Mouse (Mus musculus): ENCODE measurements around the gene Mrgpra6. TPM values are rescaled to one million over a fixed set of nuclear protein-coding genes. Genes with fewer than 3 reads are reported as not detected.

Gene Mrgpra6
- polyA plus RNA-seq, 1 experiment from 2014 or later: not detected

GRCm38 (mm10) chr7:47148298-47148697 lies 56.4 kb downstream of the Mrgpra6 start:
- Histone ChIP-seq H3K36me3 (no peaks in the 10 kb centered on the region), H3K9ac (no peak overlapping the region), H3K27me3 (replicated peaks) (0 out of 2 replicates have a peak, but pooled peaks cover 11% of the 10 kb centered on the region), H3K9me3 (no peaks in the 10 kb centered on the region), H3K27ac (replicated peaks) (no peak overlapping the region), H3K4me3 (no peak overlapping the region), H3K4me1 (no peaks in the 10 kb centered on the region), H3K4me2 (no peak overlapping the region)
- 70% methylated on average over 7 of the region's 7 CpGs for WGBS
- ATAC-seq (ENCODE audit: extremely low read depth, insufficient number of reproducible peaks, low FRiP score, low TSS enrichment): no peak

- Histone ChIP-seq H3K27me3 (replicated peaks) (0 out of 2 replicates have a peak, but pooled peaks cover 2% of the 10 kb centered on the region), H3K27ac (replicated peaks) (no peak overlapping the region), H3K36me3 (no peaks in the 10 kb centered on the region), H3K4me2 (no peak overlapping the region), H3K4me3 (no peak overlapping the region), H3K4me1 (no peaks in the 10 kb centered on the region), H3K9me3 (no peaks in the 10 kb centered on the region), H3K9ac (no peak overlapping the region)
- WGBS: 54% methylated on average over 12 of the region's 12 CpGs
- ATAC-seq (ENCODE audit: extremely low read depth, insufficient number of reproducible peaks, low FRiP score, low TSS enrichment): no peak
These were observed 58.5 kb downstream of the Mrgpra6 start for GRCm38 (mm10) chr7:47146034-47146812.

GRCm38 (mm10) chr7:47144299-47144698 lies 60.4 kb downstream of the Mrgpra6 start:
- ATAC-seq (ENCODE audit: extremely low read depth, insufficient number of reproducible peaks, low FRiP score, low TSS enrichment): no peak
- no peak overlapping the region for H3K27ac ChIP-seq (replicated peaks)
- no peaks in the 10 kb centered on the region for H3K4me1 ChIP-seq
- H3K27me3 ChIP-seq (replicated peaks): no peaks in the 10 kb centered on the region
- no peak overlapping the region for H3K4me3 ChIP-seq
- no peak overlapping the region for H3K4me2 ChIP-seq
- no peak overlapping the region for H3K9ac ChIP-seq
- 33% methylated on average over 6 of the region's 6 CpGs for WGBS
- no peaks in the 10 kb centered on the region for H3K36me3 ChIP-seq
- H3K9me3 ChIP-seq: no peaks in the 10 kb centered on the region

GRCm38 (mm10) chr7:47139823-47140325 lies 64.8 kb downstream of the Mrgpra6 start:
- H3K4me1 ChIP-seq: no peaks in the 10 kb centered on the region
- H3K9ac ChIP-seq: no peak overlapping the region

More at GRCm38 (mm10) chr7:47139823-47140325, 64.8 kb downstream of the Mrgpra6 start:
- no peaks in the 10 kb centered on the region for H3K36me3 ChIP-seq
- no peak overlapping the region for H3K27ac ChIP-seq (replicated peaks)
- WGBS: 70% methylated on average over 8 of the region's 8 CpGs
- peaks cover 18% of the 10 kb centered on the region for H3K27me3 ChIP-seq (replicated peaks)
- no peak overlapping the region for H3K4me3 ChIP-seq
- H3K4me2 ChIP-seq: no peak overlapping the region
- no peaks in the 10 kb centered on the region for H3K9me3 ChIP-seq
- ATAC-seq (ENCODE audit: extremely low read depth, insufficient number of reproducible peaks, low FRiP score, low TSS enrichment): no peak

Other genes with a start within 250 kb of the Mrgpra6 start
- gene Uevld, start 246.4 kb downstream of the Mrgpra6 start, polyA plus RNA-seq (2015; fragmentation: Nextera tagmentation; extraction: Ambion mirVana): 7.5 and 8.0 TPM in 2 replicates
- not detected in 2 replicates for gene Gm9999, start 221.3 kb downstream of the Mrgpra6 start, polyA plus RNA-seq (2015; fragmentation: Nextera tagmentation; extraction: Ambion mirVana)
- 13.1 and 13.4 TPM in 2 replicates for gene Spty2d1, start 196.5 kb downstream of the Mrgpra6 start, polyA plus RNA-seq (2015; fragmentation: Nextera tagmentation; extraction: Ambion mirVana)
- gene Tmem86a, start 154.3 kb downstream of the Mrgpra6 start, polyA plus RNA-seq (2015; fragmentation: Nextera tagmentation; extraction: Ambion mirVana): 22.5 and 25.1 TPM in 2 replicates
- 0.12 and 0.29 TPM in 2 replicates for gene Ptpn5, start 71.2 kb downstream of the Mrgpra6 start, polyA plus RNA-seq (2015; fragmentation: Nextera tagmentation; extraction: Ambion mirVana)
- not detected in 2 replicates for gene Mrgpra9, start 47.9 kb upstream of the Mrgpra6 start, polyA plus RNA-seq (2015; fragmentation: Nextera tagmentation; extraction: Ambion mirVana)
- not detected in 2 replicates for gene Mrgpra1, start 149.3 kb upstream of the Mrgpra6 start, polyA plus RNA-seq (2015; fragmentation: Nextera tagmentation; extraction: Ambion mirVana)
- not detected in 2 replicates for gene Mrgpra2a, start 247.2 kb upstream of the Mrgpra6 start, polyA plus RNA-seq (2015; fragmentation: Nextera tagmentation; extraction: Ambion mirVana)

Data from heart, embryonic 13.5 days (tissue).